Mouse (Mus musculus) urinary bladder, postnatal 25 days (tissue): ENCODE results near the gene Sytl3.
A peak's percentile ranks its signal among the peaks of the same experiment; 100 is the strongest.
"Not testable (repeated sequence)": the region's sequence is repeated elsewhere in the genome, so short reads cannot be mapped to it uniquely, and the experiment has no call there.

Source experiments
- DNase-seq: peaks from one replicate; pipeline ENCODE4 v3.0.0; 2022; ENCODE audit warnings: low spot score

Sytl3 gene

GRCm38 (mm10) chr17:6691596-6691995 lies 32.7 kb downstream of the Sytl3 start:
- DNase-seq: peak; percentile 97

DNA sequence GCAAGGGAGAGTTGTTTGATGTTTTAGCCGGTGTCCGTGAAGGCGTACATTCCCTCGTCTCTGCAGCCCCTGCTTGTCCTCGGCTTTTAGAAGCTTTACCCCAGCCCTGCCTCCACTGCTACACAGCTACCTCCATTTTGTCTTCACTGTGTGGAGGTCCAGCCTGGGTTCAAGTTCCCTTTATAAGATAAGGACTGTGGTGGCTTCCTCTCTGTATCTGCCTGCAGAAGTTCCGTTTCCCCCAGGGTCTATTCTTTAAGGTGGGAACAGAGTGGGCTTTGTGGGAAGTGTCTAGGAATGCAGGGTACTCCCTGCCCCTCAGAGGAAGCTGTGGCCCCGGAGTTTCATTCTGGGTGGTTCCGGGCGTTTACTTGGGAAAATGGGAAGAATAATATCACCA lies 36.8 kb downstream of the Sytl3 start:
- DNase-seq: not testable (repeated sequence)

- DNase-seq: not testable (repeated sequence)
Observed at GRCm38 (mm10) chr17:6696521-6696920, 37.6 kb downstream of the Sytl3 start.

DNA sequence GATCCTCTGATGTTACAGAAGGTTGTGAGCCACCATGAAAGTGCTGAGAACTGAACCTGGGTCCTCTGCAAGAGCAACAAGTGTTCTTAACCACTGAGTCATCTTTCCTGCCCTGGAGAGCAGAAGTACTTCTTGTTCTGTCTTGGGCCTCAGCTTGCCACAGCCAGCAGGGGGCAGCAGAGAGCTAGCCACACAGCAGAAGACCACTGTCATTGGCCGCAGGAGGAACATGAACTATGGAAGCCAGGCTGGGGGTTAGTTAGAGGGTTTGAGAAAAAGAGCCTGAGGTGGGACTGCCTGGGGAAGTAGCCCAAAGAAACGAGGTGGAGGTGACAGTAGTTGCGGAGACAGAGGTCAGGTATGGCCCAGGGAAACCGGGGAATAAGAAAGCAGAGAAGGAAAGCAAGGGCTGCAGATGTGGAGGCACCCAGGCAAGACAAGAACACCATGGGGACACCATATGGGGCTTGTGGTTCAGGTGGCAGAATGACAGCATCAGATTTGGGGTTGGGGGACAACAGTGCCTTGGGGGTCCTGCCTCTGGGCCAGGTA lies 38.4 kb downstream of the Sytl3 start:
- DNase-seq: not testable (repeated sequence)

- not testable (repeated sequence) for DNase-seq
Observed at GRCm38 (mm10) chr17:6699502-6699901, 40.6 kb downstream of the Sytl3 start.

GRCm38 (mm10) chr17:6700077-6700476 lies 41.2 kb downstream of the Sytl3 start:
- DNase-seq: not testable (repeated sequence)

GRCm38 (mm10) chr17:6702625-6703221 lies 43.8 kb downstream of the Sytl3 start:
- DNase-seq: not testable (repeated sequence)

DNA sequence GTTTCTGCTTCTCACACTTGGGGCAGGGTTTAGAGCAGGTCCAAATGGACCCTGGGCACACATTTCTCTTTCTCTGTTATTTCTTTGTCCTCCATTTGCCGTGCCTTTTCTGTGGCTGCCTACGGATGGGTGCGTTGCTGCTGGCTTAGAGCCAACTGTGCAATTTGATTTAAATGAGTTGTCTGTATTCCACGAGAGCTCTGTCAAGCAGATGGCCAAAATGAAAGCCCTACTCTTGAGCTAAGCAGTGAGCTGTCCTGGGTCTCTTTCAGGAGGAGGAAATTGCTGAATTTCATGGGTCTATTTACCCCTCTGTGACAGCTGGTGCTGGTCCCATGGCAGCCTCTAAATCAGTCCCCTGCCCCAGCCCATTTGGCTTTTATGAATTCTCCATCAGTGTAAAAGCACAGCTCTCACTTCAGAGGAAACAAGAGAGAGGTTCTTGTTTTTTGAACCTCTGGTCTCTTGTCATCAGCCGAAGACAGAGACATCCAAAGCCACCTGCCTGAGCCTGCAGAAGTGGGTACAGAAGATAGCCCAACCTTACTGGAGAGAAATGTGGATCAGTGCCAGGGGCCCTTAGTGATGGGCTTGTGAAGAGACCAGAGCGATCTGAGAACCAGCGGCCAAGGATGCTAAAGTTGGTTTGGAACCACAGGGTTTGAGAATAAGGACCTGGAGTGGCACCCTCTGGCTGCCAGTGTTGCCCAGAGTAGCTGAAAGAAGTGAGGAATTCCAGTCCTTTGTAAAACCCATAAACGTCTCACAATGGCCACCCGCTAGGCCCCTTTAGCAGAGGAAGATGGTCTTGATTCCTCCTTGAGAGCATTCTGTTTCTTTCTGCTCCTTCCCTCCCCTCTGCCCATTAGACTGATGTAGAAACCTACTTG lies 44.7 kb downstream of the Sytl3 start:
- not testable (repeated sequence) for DNase-seq

GRCm38 (mm10) chr17:6706448-6706847 lies 47.6 kb downstream of the Sytl3 start:
- DNase-seq: not testable (repeated sequence)

- DNase-seq: not testable (repeated sequence)
Observed at GRCm38 (mm10) chr17:6707422-6707821, 48.5 kb downstream of the Sytl3 start.

DNA sequence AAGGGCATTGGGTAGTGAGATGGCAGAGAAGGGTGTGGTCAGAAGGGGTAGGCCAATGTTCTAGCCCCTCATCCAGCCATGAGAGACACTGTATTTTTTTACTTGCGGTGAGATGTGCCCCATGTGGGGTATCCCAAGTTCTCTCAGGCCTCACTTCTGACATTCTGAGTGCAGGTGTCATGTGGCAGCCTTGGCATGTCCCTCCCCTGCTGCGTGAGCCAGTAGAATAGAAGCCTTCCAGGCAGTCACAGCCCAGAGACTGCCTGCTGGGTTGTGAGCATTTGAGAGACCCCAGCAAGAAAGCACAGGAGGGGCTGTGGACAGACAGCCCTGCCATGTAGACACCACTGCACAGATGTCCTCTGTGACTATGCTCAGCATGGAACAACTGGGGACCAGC lies 49.3 kb downstream of the Sytl3 start:
- not testable (repeated sequence) for DNase-seq

- DNase-seq: not testable (repeated sequence)
Observed at GRCm38 (mm10) chr17:6713483-6713882, 54.6 kb downstream of the Sytl3 start.

DNA sequence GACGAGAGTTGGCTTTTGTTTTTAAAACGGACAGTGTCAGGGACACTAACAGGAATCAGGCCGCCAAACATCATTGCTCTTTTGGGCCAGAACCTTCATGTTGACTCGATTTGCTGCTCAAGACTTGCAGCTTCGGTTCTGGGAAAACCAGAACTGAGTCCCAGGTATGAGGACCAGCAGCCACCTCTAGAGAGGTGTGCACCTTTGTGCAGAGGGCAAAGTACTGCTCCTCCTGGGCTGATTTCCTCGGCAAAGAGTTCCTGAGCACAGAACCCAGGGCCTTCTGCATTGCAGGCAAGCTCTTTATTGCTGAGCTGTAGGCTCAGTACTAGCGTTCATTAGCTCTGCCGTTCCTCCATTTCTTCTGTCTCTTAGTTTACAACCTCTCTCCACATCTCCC lies 55.1 kb downstream of the Sytl3 start:
- not testable (repeated sequence) for DNase-seq

DNA sequence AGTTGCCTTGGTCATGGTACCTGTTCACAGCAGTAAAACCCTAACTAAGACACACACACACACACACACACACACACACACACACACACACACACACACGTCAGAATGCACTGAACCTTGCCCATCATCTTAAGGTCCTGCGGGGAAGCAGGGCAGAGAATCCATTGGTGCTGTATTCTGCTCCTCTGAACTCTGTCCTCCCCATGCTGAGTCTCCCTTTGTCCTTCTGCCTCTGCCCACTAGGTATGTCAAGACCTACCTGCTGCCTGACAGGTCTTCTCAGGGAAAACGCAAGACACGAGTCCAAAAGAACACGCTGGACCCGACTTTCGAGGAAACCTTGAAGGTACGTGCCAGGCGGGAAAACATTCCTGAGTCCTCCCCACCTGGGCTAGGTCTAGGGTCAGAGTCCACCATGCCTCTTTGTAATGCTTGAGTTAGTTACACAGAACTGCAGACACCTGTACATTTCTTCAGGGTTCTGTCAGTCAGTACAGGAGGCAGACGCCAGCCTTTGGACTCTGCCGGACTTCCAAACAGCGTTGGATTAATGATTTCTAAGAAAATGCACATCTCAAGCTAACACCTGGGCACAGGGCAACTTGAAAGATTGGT lies 69.2 kb downstream of the Sytl3 start:
- DNase-seq: no peak

- DNase-seq: no peak
Observed at GRCm38 (mm10) chr17:6729244-6729742, 70.4 kb downstream of the Sytl3 start.

GRCm38 (mm10) chr17:6731132-6731531 lies 72.2 kb downstream of the Sytl3 start:
- no peak for DNase-seq

- no peak for DNase-seq
Observed at GRCm38 (mm10) chr17:6731634-6732033, 72.7 kb downstream of the Sytl3 start.

- no peak for DNase-seq
Observed at GRCm38 (mm10) chr17:6732665-6733064, 73.8 kb downstream of the Sytl3 start.

DNA sequence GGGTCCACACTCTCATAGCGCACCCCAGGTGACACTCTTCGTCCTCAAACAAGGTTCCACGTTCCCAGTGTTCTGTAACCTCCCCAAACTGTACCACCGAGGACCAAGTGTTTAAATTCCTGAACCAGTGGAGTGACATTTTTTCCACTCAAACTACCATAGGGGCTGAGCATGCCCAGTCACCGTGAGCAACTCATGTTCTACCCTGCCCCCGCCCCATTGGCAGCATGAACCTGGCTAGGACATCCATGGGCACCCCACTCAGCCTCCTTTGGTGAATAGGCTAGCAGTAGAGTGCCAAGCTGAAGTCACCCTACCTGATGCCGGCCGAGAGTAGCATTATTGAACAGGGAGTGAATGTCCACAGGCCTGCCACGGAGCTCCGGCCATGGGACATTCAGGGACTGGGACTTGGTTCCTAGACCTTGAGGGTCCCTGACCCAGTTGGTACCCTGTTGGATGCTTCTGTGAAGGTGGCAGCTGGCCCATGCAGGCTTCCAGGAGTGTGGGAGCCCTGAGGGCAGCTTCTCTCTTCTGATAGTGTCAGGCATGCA lies 74.5 kb downstream of the Sytl3 start:
- no peak for DNase-seq

DNA sequence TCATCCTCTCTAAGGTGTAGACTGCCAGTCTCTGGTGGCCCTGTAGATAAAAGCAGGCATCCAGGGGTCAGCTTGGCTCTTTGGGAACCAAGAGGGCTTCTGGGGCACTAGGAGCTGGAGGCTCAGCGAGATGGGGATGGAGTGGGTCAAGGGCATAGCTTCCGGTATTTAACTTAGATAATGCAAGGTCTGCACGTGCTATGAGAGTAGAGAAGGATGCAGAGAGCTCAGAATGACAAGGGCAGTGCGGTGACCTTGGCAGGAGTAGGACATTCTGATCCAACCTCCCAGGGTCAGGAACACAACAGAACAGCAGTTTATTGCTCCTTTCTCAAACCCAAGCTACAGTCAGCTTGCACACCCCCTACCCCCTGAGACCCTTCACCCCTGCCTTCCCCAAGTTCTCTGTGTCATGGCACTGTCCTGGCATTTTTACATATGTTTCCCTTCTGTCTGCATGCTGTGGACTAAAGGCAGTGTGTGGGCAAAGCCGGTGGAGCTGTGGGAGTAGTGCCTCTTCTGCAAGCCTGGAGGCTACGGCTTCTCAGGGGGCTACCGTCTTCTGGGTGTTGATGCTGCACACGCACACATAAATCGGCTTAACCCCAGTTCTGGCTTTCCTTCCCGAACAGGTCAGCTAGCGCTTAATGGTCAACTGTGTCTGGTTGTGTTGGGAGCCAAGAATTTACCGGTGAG lies 76.0 kb downstream of the Sytl3 start:
- DNase-seq: no peak
